41 mouse cellular contexts compared by ENCODE assay signal in the genomic region with DNA sequence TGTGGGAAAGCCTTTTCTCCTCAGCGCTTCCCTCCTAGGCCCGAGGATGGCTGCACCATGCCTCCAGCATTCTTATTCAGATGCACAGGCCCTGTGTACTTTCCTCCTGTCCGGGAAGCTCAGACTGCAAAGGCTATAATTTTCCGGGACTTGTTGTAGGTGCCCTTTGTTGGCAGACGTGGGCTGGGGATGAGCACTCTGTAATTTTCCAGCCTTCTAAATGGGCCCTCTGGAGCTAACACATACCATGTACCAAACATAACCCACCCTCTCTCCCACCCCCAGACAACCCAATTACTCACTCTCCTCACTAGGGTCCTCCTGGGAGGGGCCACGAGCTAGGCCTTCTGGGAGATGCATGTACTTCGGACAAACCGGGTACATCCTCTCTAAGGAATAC. TPM values are rescaled to one million over a fixed set of nuclear protein-coding genes. Genes with fewer than 3 reads are reported as not detected.
"Had no signal": no experiment of that assay in that cellular context is flagged by ENCODE, and none has a peak within 500 bp of the region (broad histone marks: within the 10 kb centered on the region; RNA-seq: fewer than 3 reads in every experiment).

No protein-coding gene starts in this region.

- H3K27me3 ChIP-seq: heart, embryonic 12.5 days; heart, embryonic 13.5 days; hindbrain, embryonic 13.5 days; hindbrain, embryonic 15.5 days; kidney, embryonic 15.5 days had no signal

- H3K4me3 ChIP-seq: heart, embryonic 10.5 days; heart, embryonic 12.5 days; heart, embryonic 13.5 days; heart, embryonic 15.5 days; hindbrain, embryonic 10.5 days; hindbrain, embryonic 13.5 days; hindbrain, embryonic 15.5 days; intestine, embryonic 15.5 days; kidney, embryonic 15.5 days; layer of hippocampus, adult 2 months had no signal

- H3K27ac ChIP-seq: heart, embryonic 10.5 days; heart, embryonic 13.5 days; heart, embryonic 15.5 days; hindbrain, embryonic 10.5 days; hindbrain, embryonic 13.5 days; hindbrain, embryonic 14.5 days; hindbrain, embryonic 15.5 days; hindbrain, postnatal 0 days; intestine, embryonic 15.5 days; kidney, embryonic 15.5 days; kidney, postnatal 0 days; layer of hippocampus, adult 2 months had no signal

- H3K9ac ChIP-seq: heart, embryonic 12.5 days; heart, embryonic 13.5 days; heart, embryonic 15.5 days; hindbrain, embryonic 13.5 days; hindbrain, embryonic 14.5 days; hindbrain, embryonic 15.5 days; intestine, embryonic 15.5 days; kidney, embryonic 15.5 days had no signal

- H3K9me3 ChIP-seq: heart, embryonic 10.5 days; heart, embryonic 12.5 days; heart, embryonic 13.5 days; heart, embryonic 15.5 days; hindbrain, embryonic 13.5 days; hindbrain, embryonic 15.5 days; intestine, embryonic 15.5 days; kidney, embryonic 15.5 days had no signal

- ATAC-seq: hindbrain, embryonic 16.5 days; hindbrain, postnatal 0 days; inflammation-experienced regulatory T-cells, adult 6 months; intestine, embryonic 15.5 days; intestine, embryonic 16.5 days; intestine, postnatal 0 days had no signal

- H3K4me1 ChIP-seq: heart, embryonic 12.5 days; heart, embryonic 13.5 days; heart, embryonic 15.5 days; hindbrain, embryonic 13.5 days; hindbrain, embryonic 15.5 days; intestine, embryonic 15.5 days; kidney, embryonic 15.5 days had no signal

- DNase-seq: heart, postnatal 10 days; heart, postnatal 14 days; heart, postnatal 36 days; heart, postnatal 4 days; kidney, adult 11 months; kidney, adult 18-20 months; kidney, adult 2 months; kidney, adult 8-10 months; kidney, adult 9 months; kidney, postnatal 10 days; kidney, postnatal 14 days; kidney, postnatal 25 days; kidney, postnatal 36 days; kidney, postnatal 4 days; layer of hippocampus, adult 9-11 months; layer of hippocampus, postnatal 36 days had no signal

- H3K4me2 ChIP-seq: heart, embryonic 11.5 days; heart, embryonic 12.5 days; heart, embryonic 13.5 days; heart, embryonic 15.5 days; hindbrain, embryonic 13.5 days; hindbrain, embryonic 14.5 days; hindbrain, embryonic 15.5 days; intestine, embryonic 15.5 days; kidney, embryonic 15.5 days had no signal

- H3K36me3 ChIP-seq: heart, embryonic 10.5 days; heart, embryonic 12.5 days; heart, embryonic 13.5 days; heart, embryonic 15.5 days; hindbrain, embryonic 10.5 days; hindbrain, embryonic 13.5 days; hindbrain, embryonic 15.5 days; intestine, embryonic 15.5 days; kidney, embryonic 15.5 days had no signal

RNA-seq across cellular contexts. Expression of a gene that starts 22.8 kb away (rescaled TPM):
- total RNA-seq: heart, postnatal 14 days; heart, postnatal 25 days; heart, postnatal 36 days had no signal
- polyA plus RNA-seq: heart, embryonic 13.5 days; heart, embryonic 14.5 days; heart, embryonic 15.5 days; heart, embryonic 16.5 days; heart, postnatal 0 days; inflammation-experienced regulatory T-cells, adult 6 months; intestine, embryonic 14.5 days; intestine, embryonic 15.5 days; intestine, embryonic 16.5 days; intestine, postnatal 0 days; kidney, adult 2 months; kidney, embryonic 14.5 days; kidney, embryonic 15.5 days; kidney, embryonic 16.5 days had no signal
